Mouse (Mus musculus) midbrain, embryonic 14.5 days (tissue): ENCODE results near the gene Cabp4. TPM values are rescaled to one million over a fixed set of nuclear protein-coding genes. Genes with fewer than 3 reads are reported as not detected.
A peak's percentile ranks its signal among the peaks of the same experiment; 100 is the strongest.

Experiments
- ATAC-seq: fragments of 200-750 bp; cut with Nextera tagmentation; 2 replicates; pipeline ENCODE4 v1.8.0; 2017; ENCODE audit warnings: moderate number of reproducible peaks, moderate library complexity; ENCODE audit not compliant: low FRiP score, low TSS enrichment
- DNase-seq: peaks from one replicate; pipeline ENCODE4 v3.0.0-alpha.2; 2015
- H3K27ac ChIP-seq: fragments of 300-500 bp; sonication (generic); replicated peaks from 2 replicates; pipeline ENCODE4 v1.5.1; 2014; ENCODE audit warnings: mild to moderate bottlenecking, low read depth, low read length, moderate library complexity
- H3K27me3 ChIP-seq: fragments of 300-500 bp; sonication (generic); 2 replicates; pipeline ENCODE4 v1.6.1; 2014; ENCODE audit warnings: low read length, control low read depth, mixed read lengths; ENCODE audit not compliant: control insufficient read depth, insufficient read depth
- H3K36me3 ChIP-seq: fragments of 300-500 bp; sonication (generic); 2 replicates; pipeline ENCODE4 v1.6.1; 2014; ENCODE audit warnings: low read length, control low read depth; ENCODE audit not compliant: control insufficient read depth, insufficient read depth
- H3K4me1 ChIP-seq: fragments of 300-500 bp; sonication (generic); 2 replicates; pipeline ENCODE4 v1.6.1; 2014; ENCODE audit warnings: mild to moderate bottlenecking, antibody characterized with exemption, low read length, control low read depth; ENCODE audit not compliant: control insufficient read depth, insufficient read depth
- H3K4me2 ChIP-seq: fragments of 300-500 bp; sonication (generic); 2 replicates; pipeline ENCODE4 v1.6.1; 2014; ENCODE audit warnings: mild to moderate bottlenecking, low read length, moderate library complexity
- H3K4me3 ChIP-seq: fragments of 300-500 bp; sonication (generic); replicated peaks from 2 replicates; pipeline ENCODE4 v1.5.1; 2014; ENCODE audit warnings: low read depth, low read length
- H3K9ac ChIP-seq: fragments of 300-500 bp; sonication (generic); replicated peaks from 2 replicates; pipeline ENCODE4 v1.6.1; 2014; ENCODE audit warnings: mild to moderate bottlenecking, low read length, moderate library complexity
- H3K9me3 ChIP-seq: fragments of 300-500 bp; sonication (generic); 2 replicates; pipeline ENCODE4 v1.6.1; 2016; ENCODE audit warnings: low read length, control low read depth, mixed read lengths; ENCODE audit not compliant: control insufficient read depth
- WGBS: fragments of 180-500 bp; shearing (Covaris S2); extraction: QIAGEN DNeasy Blood & Tissue Kit; methylation state at CpG from one replicate; pipeline ENCODE4 v1.1.7; 2014; 5-methylcytosine and 5-hydroxymethylcytosine counted together
- polyA plus RNA-seq: library from polyadenylated mRNA; unstranded; fragments of >200 nt; fragmentation: Nextera tagmentation; extraction: Ambion mirVana; gene quantifications from 2 replicates; pipeline ENCODE4 v1.2.1, GENCODE M21; 2014

Gene Cabp4
- polyA plus RNA-seq, result 0.14 and 0.15 TPM in 2 replicates

- H3K4me1 ChIP-seq, result peaks cover 12% of the 10 kb centered on the region; the same call in 1 of the 2 replicates
- no peaks in the 10 kb centered on the region for H3K27me3 ChIP-seq
- ATAC-seq (no peak), DNase-seq (no peak)
- H3K9ac ChIP-seq, result no peak within 1 kb of the TSS
- H3K9me3 ChIP-seq, result 0 out of 2 replicates have a peak, but pooled peaks cover 4% of the 10 kb centered on the region
- H3K4me2 ChIP-seq, result no peak within 1 kb of the TSS
- 88% methylated on average over 7 of the region's 7 CpGs for WGBS
- H3K4me3 ChIP-seq, result no peak within 1 kb of the TSS
- H3K36me3 ChIP-seq, result no peaks in the 10 kb centered on the region
- no peak within 1 kb of the TSS for H3K27ac ChIP-seq
These were observed at the start of gene Cabp4 for GRCm38 (mm10) chr19:4143759-4144268. TSS of gene Cabp4 (minus strand) at chr19:4144033.

GRCm38 (mm10) chr19:4193129-4193528 lies 49.3 kb upstream of the Cabp4 start:
- Histone ChIP-seq H3K4me2 (peak overlapping the region; percentile 86), H3K36me3 (peaks cover 46% of the 10 kb centered on the region), H3K4me1 (peaks cover 11% of the 10 kb centered on the region), H3K9ac (peak overlapping the region; percentile 94; the same call in 1 of the 2 replicates), H3K4me3 (peak overlapping the region; percentile 91), H3K27ac (no peak overlapping the region), H3K9me3 (no peaks in the 10 kb centered on the region), H3K27me3 (no peaks in the 10 kb centered on the region)
- 63% methylated on average over 6 of the region's 6 CpGs for WGBS
- DNase-seq (no peak), ATAC-seq (no peak)

GRCm38 (mm10) chr19:4192251-4192985 lies 48.6 kb upstream of the Cabp4 start:
- WGBS, result under 1% methylated on average over 50 of the region's 52 CpGs
- Histone ChIP-seq H3K4me3 (peak overlapping the region; percentile 91), H3K9me3 (no peaks in the 10 kb centered on the region), H3K4me1 (peaks cover 11% of the 10 kb centered on the region), H3K27me3 (no peaks in the 10 kb centered on the region), H3K4me2 (peak overlapping the region; percentile 86), H3K27ac (peak overlapping the region; percentile 89), H3K36me3 (peaks cover 44% of the 10 kb centered on the region), H3K9ac (peak overlapping the region; percentile 94)
- ATAC-seq (peak; percentile 51), DNase-seq (peak; percentile 65)

- Histone ChIP-seq H3K4me2 (peak within 1 kb of the TSS; percentile 86), H3K9ac (peak within 1 kb of the TSS; percentile 94), H3K4me3 (peak within 1 kb of the TSS; percentile 91), H3K9me3 (no peaks in the 10 kb centered on the region), H3K27me3 (no peaks in the 10 kb centered on the region), H3K36me3 (peaks cover 36% of the 10 kb centered on the region), H3K27ac (peak within 1 kb of the TSS; percentile 89), H3K4me1 (peaks cover 11% of the 10 kb centered on the region)
- peak; percentile 95 for ATAC-seq
- DNase-seq, result peak; percentile 97
- WGBS, result 7% methylated on average over 40 of the region's 47 CpGs
These were observed 47.9 kb upstream of the Cabp4 start, which contains the start of gene Ppp1ca for GRCm38 (mm10) chr19:4191528-4192250. TSS of gene Ppp1ca (plus strand) at chr19:4192065.

- H3K27me3 ChIP-seq, result no peaks in the 10 kb centered on the region
- H3K9ac ChIP-seq, result peak within 1 kb of the TSS; percentile 94
- H3K9me3 ChIP-seq, result no peaks in the 10 kb centered on the region
- H3K4me3 ChIP-seq, result peak within 1 kb of the TSS; percentile 91
- DNase-seq, result no peak
- 0 out of 2 replicates have a peak, but pooled peaks have one; percentile 9 for ATAC-seq
- peak within 1 kb of the TSS; percentile 86 for H3K4me2 ChIP-seq
- H3K27ac ChIP-seq, result peak within 1 kb of the TSS; percentile 89
- peaks cover 11% of the 10 kb centered on the region for H3K4me1 ChIP-seq
- H3K36me3 ChIP-seq, result peaks cover 28% of the 10 kb centered on the region
- 66% methylated on average over 4 of the region's 4 CpGs for whole genome bisulfite sequencing
These were observed 47.0 kb upstream of the Cabp4 start, which contains the start of gene Tbc1d10c for GRCm38 (mm10) chr19:4190831-4191334. TSS of gene Tbc1d10c (minus strand) at chr19:4191284.

GRCm38 (mm10) chr19:4189051-4189620 lies 45.3 kb upstream of the Cabp4 start:
- DNase-seq, result no peak
- Histone ChIP-seq H3K27ac (no peak overlapping the region), H3K36me3 (peaks cover 11% of the 10 kb centered on the region), H3K4me3 (no peak overlapping the region), H3K9me3 (no peaks in the 10 kb centered on the region), H3K4me1 (peaks cover 11% of the 10 kb centered on the region), H3K4me2 (no peak overlapping the region), H3K27me3 (no peaks in the 10 kb centered on the region), H3K9ac (no peak overlapping the region)
- no peak for ATAC-seq
- WGBS, result 86% methylated on average over 12 of the region's 12 CpGs

- Histone ChIP-seq H3K4me2 (no peak overlapping the region), H3K27ac (no peak overlapping the region), H3K9ac (no peak overlapping the region), H3K27me3 (no peaks in the 10 kb centered on the region), H3K9me3 (no peaks in the 10 kb centered on the region), H3K4me3 (no peak overlapping the region), H3K4me1 (no peaks in the 10 kb centered on the region), H3K36me3 (no peaks in the 10 kb centered on the region)
- ATAC-seq (no peak), DNase-seq (no peak)
- WGBS, result 74% methylated on average over 3 of the region's 3 CpGs
These were observed 43.5 kb upstream of the Cabp4 start for GRCm38 (mm10) chr19:4187303-4187702.
